Mouse (Mus musculus): Measurements from ENCODE around the gene Tnfsf12.

DNA sequence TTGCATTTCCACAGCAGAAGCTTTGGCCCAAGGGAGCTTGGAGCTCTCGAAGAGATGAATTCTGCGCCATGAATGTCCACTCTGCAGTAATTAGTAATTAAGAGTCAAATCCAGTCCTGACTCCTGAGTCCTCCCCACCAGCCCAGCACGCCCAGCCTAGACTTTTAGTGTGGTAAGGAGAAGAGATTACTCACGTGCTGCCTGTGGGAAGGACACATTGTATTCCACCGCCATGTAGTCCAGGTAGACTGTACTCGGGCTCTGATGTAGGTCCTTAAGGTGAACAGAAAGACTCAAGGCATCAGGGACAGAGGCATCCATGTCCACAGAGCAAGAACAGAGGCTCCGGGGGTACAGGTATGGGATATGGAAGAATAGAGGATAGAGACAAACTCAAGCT is 30.8 kb downstream of the Tnfsf12 start:
- TF ChIP-seq CTCF (IDR thresholded peaks at IDR 0.05; ENCODE audit: extremely low read depth, insufficient read length, insufficient replicate concordance, low read depth, low read length) (no peak), POLR2A (IDR thresholded peaks at IDR 0.05; ENCODE audit: low read depth, low read length) (no peak)
